Mouse (Mus musculus) colon, adult 2 months (tissue): ENCODE results near the gene Gm10577. TPM values are rescaled to one million over a fixed set of nuclear protein-coding genes. Genes with fewer than 3 reads are reported as not detected.

Experiments
- polyA plus RNA-seq: library from polyadenylated mRNA; depleted of rRNA; stranded (reverse); fragments of >200 nt; gene quantifications from 2 replicates; pipeline ENCODE4 v1.2.3, GENCODE M21; 2012; rRNA removed

Gm10577 gene
- not detected in 2 replicates for polyA plus RNA-seq

DNA sequence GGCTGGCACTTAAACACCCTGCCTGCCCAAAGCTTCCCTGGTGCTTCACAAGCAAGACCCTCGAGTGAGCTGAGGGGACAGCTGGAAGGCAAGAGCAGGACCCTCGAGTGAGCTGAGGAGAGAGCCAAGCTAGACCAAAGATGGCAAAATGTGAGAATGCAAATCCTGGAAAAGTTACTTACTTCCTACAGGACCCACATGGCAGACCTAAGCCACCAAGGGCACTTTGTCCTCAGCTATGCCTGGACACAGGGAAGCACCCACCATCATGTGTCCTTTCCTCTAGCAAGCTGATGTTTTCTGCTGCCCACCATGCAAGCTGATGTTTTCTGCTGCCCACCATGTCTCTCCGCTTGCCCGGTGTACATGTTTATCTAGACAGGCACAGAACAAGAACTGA lies at the start of gene Gm10577:
Gene Gm10577, minus strand, starts transcription at position 101 of the 400 bp plus-strand sequence.

DNA sequence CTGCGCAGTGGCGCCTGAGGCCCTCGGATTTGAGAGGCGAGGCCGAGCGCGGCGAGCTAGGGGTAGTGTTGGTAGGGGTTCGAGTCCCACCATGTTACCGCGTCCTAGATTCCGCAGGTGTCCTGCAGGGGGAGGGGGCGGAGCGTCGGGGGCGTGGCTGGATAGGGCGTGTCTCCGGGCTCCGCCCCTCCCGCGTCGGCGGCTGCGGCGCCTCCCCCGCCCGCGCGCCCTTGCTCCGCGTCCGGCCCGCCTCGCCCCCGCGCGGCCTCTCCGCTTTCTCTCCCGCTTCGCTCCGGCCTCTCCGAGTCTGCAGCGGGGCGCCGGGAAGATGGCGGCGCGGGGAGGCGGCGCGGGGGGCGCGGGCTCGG lies 48.3 kb upstream of the Gm10577 start, which contains the start of gene Raver2:
Gene Raver2, plus strand, starts transcription at position 198 of the 368 bp plus-strand sequence.

Other genes with a start within 250 kb of the Gm10577 start
- gene Cachd1, start 244.0 kb downstream of the Gm10577 start, polyA plus RNA-seq: 89.9 and 99.7 TPM in 2 replicates
- gene Raver2, start 48.3 kb upstream of the Gm10577 start, polyA plus RNA-seq: 1.7 and 2.1 TPM in 2 replicates
- gene Jak1, start 244.6 kb upstream of the Gm10577 start, polyA plus RNA-seq: 25.7 and 28.1 TPM in 2 replicates